In genomic region chr1:150893677-150894188, GRCm38 (mm10) we compare ENCODE assay signal across 23 mouse cellular contexts.
"Had no signal": no experiment of that assay in that cellular context is flagged by ENCODE, and none has a peak within 500 bp of the region (broad histone marks: within the 10 kb centered on the region; RNA-seq: fewer than 3 reads in every experiment).

No protein-coding gene starts in this region.

- H3K9me3 ChIP-seq: heart, embryonic 13.5 days; heart, embryonic 15.5 days; hindbrain, embryonic 13.5 days; hindbrain, embryonic 15.5 days; limb, embryonic 13.5 days; limb, embryonic 15.5 days; liver, embryonic 12.5 days had no signal

- H3K27ac ChIP-seq: heart, adult 2 months; heart, embryonic 13.5 days; heart, embryonic 15.5 days; hindbrain, embryonic 13.5 days; hindbrain, embryonic 15.5 days; hindbrain, postnatal 0 days; limb, embryonic 13.5 days; limb, embryonic 15.5 days; liver, embryonic 12.5 days; liver, embryonic 14.5 days had no signal

- H3K9ac ChIP-seq: heart, embryonic 13.5 days; heart, embryonic 15.5 days; hindbrain, embryonic 13.5 days; hindbrain, embryonic 15.5 days; limb, embryonic 13.5 days; limb, embryonic 15.5 days; liver, embryonic 12.5 days; liver, embryonic 14.5 days had no signal

- ATAC-seq: hindbrain, postnatal 0 days; liver, embryonic 12.5 days had no signal

- H3K4me2 ChIP-seq: heart, embryonic 11.5 days; heart, embryonic 13.5 days; heart, embryonic 15.5 days; hindbrain, embryonic 13.5 days; hindbrain, embryonic 15.5 days; limb, embryonic 13.5 days; limb, embryonic 15.5 days; liver, embryonic 12.5 days had no signal

- H3K4me1 ChIP-seq: hindbrain, embryonic 15.5 days; liver, embryonic 12.5 days had no signal

- H3K4me3 ChIP-seq: heart, adult 2 months; heart, embryonic 13.5 days; heart, embryonic 15.5 days; hindbrain, embryonic 13.5 days; hindbrain, embryonic 15.5 days; limb, embryonic 13.5 days; limb, embryonic 15.5 days; liver, embryonic 12.5 days had no signal

- H3K27me3 ChIP-seq: heart, embryonic 13.5 days; heart, embryonic 15.5 days; hindbrain, embryonic 13.5 days; hindbrain, embryonic 15.5 days; limb, embryonic 13.5 days; limb, embryonic 15.5 days; liver, embryonic 12.5 days had no signal

- DNase-seq: gastrocnemius, postnatal 14 days; gastrocnemius, postnatal 36 days; heart, adult 11 months; heart, adult 2 months; heart, postnatal 14 days; heart, postnatal 36 days; kidney, adult 11 months; kidney, adult 8-10 months; kidney, postnatal 10 days; kidney, postnatal 25 days; layer of hippocampus, adult 9-11 months; layer of hippocampus, postnatal 36 days; left cerebral cortex, postnatal 4 days had no signal

- H3K36me3 ChIP-seq: heart, embryonic 13.5 days; heart, embryonic 15.5 days; hindbrain, embryonic 13.5 days; hindbrain, embryonic 15.5 days; limb, embryonic 13.5 days; limb, embryonic 15.5 days; liver, embryonic 12.5 days had no signal
